Mouse (Mus musculus) midbrain, embryonic 15.5 days (tissue): ENCODE measurements around the gene Gm10273. TPM values are rescaled to one million over a fixed set of nuclear protein-coding genes. Genes with fewer than 3 reads are reported as not detected.

Experiments used
- ATAC-seq: fragments of 200-750 bp; cut with Nextera tagmentation; replicated peaks from 2 replicates; pipeline ENCODE4 v1.8.0; 2017; ENCODE audit warnings: moderate TSS enrichment
- H3K27ac ChIP-seq: fragments of 300-500 bp; sonication (generic); 2 replicates; pipeline ENCODE4 v1.5.1; 2015; ENCODE audit warnings: mild to moderate bottlenecking, inconsistent platforms
- H3K27me3 ChIP-seq: fragments of 300-500 bp; sonication (generic); replicated peaks from 2 replicates; pipeline ENCODE4 v1.6.1; 2015; ENCODE audit warnings: inconsistent platforms
- H3K36me3 ChIP-seq: fragments of 300-500 bp; sonication (generic); replicated peaks from 2 replicates; pipeline ENCODE4 v1.6.1; 2015; ENCODE audit warnings: inconsistent platforms
- H3K4me1 ChIP-seq: fragments of 300-500 bp; sonication (generic); 2 replicates; pipeline ENCODE4 v1.6.1; 2015; ENCODE audit warnings: inconsistent platforms
- H3K4me2 ChIP-seq: fragments of 300-500 bp; sonication (generic); 2 replicates; pipeline ENCODE4 v1.6.1; 2015; ENCODE audit warnings: inconsistent platforms, mild to moderate bottlenecking, moderate library complexity
- H3K4me3 ChIP-seq: fragments of 300-500 bp; sonication (generic); 2 replicates; pipeline ENCODE4 v1.5.1; 2015; ENCODE audit warnings: mild to moderate bottlenecking, inconsistent platforms
- H3K9ac ChIP-seq: fragments of 300-500 bp; sonication (generic); 2 replicates; pipeline ENCODE4 v1.6.1; 2015; ENCODE audit warnings: mild to moderate bottlenecking, inconsistent platforms
- H3K9me3 ChIP-seq: fragments of 300-500 bp; sonication (generic); 2 replicates; pipeline ENCODE4 v1.6.1; 2016; ENCODE audit warnings: inconsistent platforms
- WGBS: fragments of 180-500 bp; shearing (Covaris S2); methylation state at CpG from one replicate; pipeline ENCODE4 v1.1.7; 2015; ENCODE audit warnings: mixed read lengths; 5-methylcytosine and 5-hydroxymethylcytosine counted together
- polyA plus RNA-seq: library from polyadenylated mRNA; unstranded; fragments of >200 nt; fragmentation: Nextera tagmentation; extraction: Ambion mirVana; gene quantifications from 2 replicates; pipeline ENCODE4 v1.2.1, GENCODE M21; 2015

Gm10273 gene
- polyA plus RNA-seq, 1 experiment from 2014 or later = 2.1 TPM

- H3K4me1 ChIP-seq = no peaks in the 10 kb centered on the region
- no peak overlapping the region for H3K27ac ChIP-seq
- no peak overlapping the region for H3K4me3 ChIP-seq
- H3K9ac ChIP-seq = no peak overlapping the region
- no peaks in the 10 kb centered on the region for H3K9me3 ChIP-seq
- H3K4me2 ChIP-seq = no peak overlapping the region
- H3K36me3 ChIP-seq = no peaks in the 10 kb centered on the region
- no peak for ATAC-seq
- no peaks in the 10 kb centered on the region for H3K27me3 ChIP-seq
- 83% methylated on average over 12 of the region's 12 CpGs for WGBS
These were observed 14.8 kb downstream of the Gm10273 start for GRCm38 (mm10) chr10:59410264-59410663.

- 86% methylated on average over 4 of the region's 4 CpGs for WGBS
- Histone ChIP-seq H3K4me2 (no peak overlapping the region), H3K4me1 (no peaks in the 10 kb centered on the region)
These were observed 18.3 kb downstream of the Gm10273 start for GRCm38 (mm10) chr10:59413711-59414110.

GRCm38 (mm10) chr10:59416623-59417022 lies 21.2 kb downstream of the Gm10273 start:
- H3K4me1 ChIP-seq = no peaks in the 10 kb centered on the region
- H3K36me3 ChIP-seq = no peaks in the 10 kb centered on the region
- H3K9ac ChIP-seq = no peak overlapping the region
- no peak for ATAC-seq
- 95% methylated on average over 3 of the region's 3 CpGs for WGBS
- no peak overlapping the region for H3K27ac ChIP-seq
- H3K4me3 ChIP-seq = no peak overlapping the region
- H3K4me2 ChIP-seq = no peak overlapping the region
- H3K27me3 ChIP-seq = no peaks in the 10 kb centered on the region
- no peaks in the 10 kb centered on the region for H3K9me3 ChIP-seq

More at GRCm38 (mm10) chr10:59413711-59414110, 18.3 kb downstream of the Gm10273 start:
- no peaks in the 10 kb centered on the region for H3K27me3 ChIP-seq
- no peaks in the 10 kb centered on the region for H3K9me3 ChIP-seq
- no peak overlapping the region for H3K9ac ChIP-seq
- H3K27ac ChIP-seq = no peak overlapping the region
- H3K4me3 ChIP-seq = no peak overlapping the region
- no peaks in the 10 kb centered on the region for H3K36me3 ChIP-seq
- ATAC-seq = no peak

- Histone ChIP-seq H3K27me3 (no peaks in the 10 kb centered on the region), H3K27ac (no peak overlapping the region), H3K9ac (no peak overlapping the region), H3K9me3 (no peaks in the 10 kb centered on the region), H3K4me2 (no peak overlapping the region), H3K4me1 (no peaks in the 10 kb centered on the region), H3K4me3 (no peak overlapping the region), H3K36me3 (no peaks in the 10 kb centered on the region)
- WGBS = 89% methylated on average over 4 of the region's 4 CpGs
- ATAC-seq = no peak
These were observed 24.1 kb downstream of the Gm10273 start for GRCm38 (mm10) chr10:59419516-59419915.

GRCm38 (mm10) chr10:59424453-59424852 lies 29.0 kb downstream of the Gm10273 start:
- Histone ChIP-seq H3K4me1 (no peaks in the 10 kb centered on the region), H3K36me3 (no peaks in the 10 kb centered on the region), H3K4me2 (no peak overlapping the region), H3K9ac (no peak overlapping the region), H3K27me3 (no peaks in the 10 kb centered on the region), H3K4me3 (no peak overlapping the region), H3K27ac (no peak overlapping the region), H3K9me3 (no peaks in the 10 kb centered on the region)
- WGBS = 83% methylated on average over 3 of the region's 3 CpGs
- no peak for ATAC-seq

GRCm38 (mm10) chr10:59425369-59425768 lies 29.9 kb downstream of the Gm10273 start:
- WGBS = 83% methylated on average over 7 of the region's 7 CpGs
- H3K27ac ChIP-seq = no peak overlapping the region
- no peak for ATAC-seq
- no peak overlapping the region for H3K4me3 ChIP-seq
- no peaks in the 10 kb centered on the region for H3K36me3 ChIP-seq
- no peaks in the 10 kb centered on the region for H3K9me3 ChIP-seq
- H3K4me1 ChIP-seq = no peaks in the 10 kb centered on the region
- H3K9ac ChIP-seq = no peak overlapping the region
- no peaks in the 10 kb centered on the region for H3K27me3 ChIP-seq
- no peak overlapping the region for H3K4me2 ChIP-seq

- no peak for ATAC-seq
- Histone ChIP-seq H3K4me2 (no peak overlapping the region), H3K27ac (no peak overlapping the region), H3K4me1 (no peaks in the 10 kb centered on the region), H3K4me3 (no peak overlapping the region), H3K9me3 (no peaks in the 10 kb centered on the region), H3K9ac (no peak overlapping the region), H3K27me3 (no peaks in the 10 kb centered on the region), H3K36me3 (no peaks in the 10 kb centered on the region)
- WGBS = 85% methylated on average over 4 of the region's 4 CpGs
These were observed 30.9 kb downstream of the Gm10273 start for GRCm38 (mm10) chr10:59426371-59426770.

- no peaks in the 10 kb centered on the region for H3K36me3 ChIP-seq
- no peaks in the 10 kb centered on the region for H3K4me1 ChIP-seq
- no peaks in the 10 kb centered on the region for H3K9me3 ChIP-seq
- no peak overlapping the region for H3K4me3 ChIP-seq
- 86% methylated on average over 16 of the region's 16 CpGs for WGBS
- no peaks in the 10 kb centered on the region for H3K27me3 ChIP-seq
- no peak overlapping the region for H3K9ac ChIP-seq
- no peak overlapping the region for H3K4me2 ChIP-seq
- H3K27ac ChIP-seq = no peak overlapping the region
- no peak for ATAC-seq
These were observed 34.2 kb downstream of the Gm10273 start for GRCm38 (mm10) chr10:59429448-59430135.

- Histone ChIP-seq H3K27me3 (no peaks in the 10 kb centered on the region), H3K27ac (no peak overlapping the region), H3K9ac (no peak overlapping the region), H3K9me3 (no peaks in the 10 kb centered on the region), H3K36me3 (no peaks in the 10 kb centered on the region), H3K4me3 (no peak overlapping the region), H3K4me2 (no peak overlapping the region), H3K4me1 (no peaks in the 10 kb centered on the region)
- 75% methylated on average over 6 of the region's 6 CpGs for WGBS
- ATAC-seq = no peak
These were observed 35.3 kb downstream of the Gm10273 start for GRCm38 (mm10) chr10:59430701-59431218.

- H3K9ac ChIP-seq = no peak overlapping the region
- H3K4me2 ChIP-seq = no peak overlapping the region
- no peaks in the 10 kb centered on the region for H3K36me3 ChIP-seq
- 95% methylated on average over 18 of the region's 18 CpGs for WGBS
- H3K27me3 ChIP-seq = no peaks in the 10 kb centered on the region
- H3K9me3 ChIP-seq = no peaks in the 10 kb centered on the region
- no peak overlapping the region for H3K27ac ChIP-seq
- no peaks in the 10 kb centered on the region for H3K4me1 ChIP-seq
- H3K4me3 ChIP-seq = no peak overlapping the region
- ATAC-seq = no peak
These were observed 40.3 kb downstream of the Gm10273 start for GRCm38 (mm10) chr10:59435746-59436145.

GRCm38 (mm10) chr10:59438651-59439050 lies 43.2 kb downstream of the Gm10273 start:
- no peak overlapping the region for H3K4me3 ChIP-seq
- H3K27me3 ChIP-seq = no peaks in the 10 kb centered on the region
- 93% methylated on average over 12 of the region's 12 CpGs for WGBS
- no peaks in the 10 kb centered on the region for H3K9me3 ChIP-seq
- H3K4me2 ChIP-seq = no peak overlapping the region
- H3K9ac ChIP-seq = no peak overlapping the region
- no peaks in the 10 kb centered on the region for H3K36me3 ChIP-seq
- no peak overlapping the region for H3K27ac ChIP-seq
- no peak for ATAC-seq
- no peaks in the 10 kb centered on the region for H3K4me1 ChIP-seq

GRCm38 (mm10) chr10:59439508-59439931 lies 44.1 kb downstream of the Gm10273 start:
- Histone ChIP-seq H3K27ac (no peak overlapping the region), H3K9me3 (no peaks in the 10 kb centered on the region), H3K9ac (no peak overlapping the region), H3K4me1 (no peaks in the 10 kb centered on the region), H3K4me2 (no peak overlapping the region), H3K4me3 (no peak overlapping the region), H3K36me3 (no peaks in the 10 kb centered on the region), H3K27me3 (no peaks in the 10 kb centered on the region)
- 57% methylated on average over 5 of the region's 5 CpGs for WGBS
- ATAC-seq = no peak

GRCm38 (mm10) chr10:59440177-59440576 lies 44.7 kb downstream of the Gm10273 start:
- no peaks in the 10 kb centered on the region for H3K27me3 ChIP-seq
- no peak for ATAC-seq
- no peak overlapping the region for H3K4me3 ChIP-seq
- H3K27ac ChIP-seq = no peak overlapping the region
- H3K4me1 ChIP-seq = no peaks in the 10 kb centered on the region
- H3K9me3 ChIP-seq = no peaks in the 10 kb centered on the region
- no peak overlapping the region for H3K4me2 ChIP-seq
- no peak overlapping the region for H3K9ac ChIP-seq
- no peaks in the 10 kb centered on the region for H3K36me3 ChIP-seq
- 47% methylated on average over 6 of the region's 6 CpGs for WGBS
